Mouse (Mus musculus) erythroid progenitor cell, adult 5-6 weeks (primary cell): ENCODE measurements around the gene Mthfd1l. TPM values are rescaled to one million over a fixed set of nuclear protein-coding genes. Genes with fewer than 3 reads are reported as not detected.
"Not testable (repeated sequence)": the region's sequence is repeated elsewhere in the genome, so short reads cannot be mapped to it uniquely, and the experiment has no call there.

Experiments
- ATAC-seq: replicated peaks from 2 replicates; pipeline ENCODE4 v1.8.0; 2016; ENCODE audit warnings: moderate number of reproducible peaks, mild to moderate bottlenecking, moderate TSS enrichment, inconsistent platforms; ENCODE audit not compliant: poor library complexity, low FRiP score, severe bottlenecking
- total RNA-seq, 2 experiments: library from RNA; stranded (forward) in 1 of 2; stranded (reverse) in 1 of 2; fragments of 150-400 nt in 1 of 2; fragments of 186-747, 209-891 nt in 1 of 2; gene quantifications; 2 replicates each; pipeline versions ENCODE4 v1.2.3 to v1.2.4; 2015 to 2017; ENCODE audit warnings: low replicate concordance in 2 of 2

Gene Mthfd1l
- total RNA-seq, 2 experiments from 2014 or later = 9.6 to 55.7 TPM

DNA sequence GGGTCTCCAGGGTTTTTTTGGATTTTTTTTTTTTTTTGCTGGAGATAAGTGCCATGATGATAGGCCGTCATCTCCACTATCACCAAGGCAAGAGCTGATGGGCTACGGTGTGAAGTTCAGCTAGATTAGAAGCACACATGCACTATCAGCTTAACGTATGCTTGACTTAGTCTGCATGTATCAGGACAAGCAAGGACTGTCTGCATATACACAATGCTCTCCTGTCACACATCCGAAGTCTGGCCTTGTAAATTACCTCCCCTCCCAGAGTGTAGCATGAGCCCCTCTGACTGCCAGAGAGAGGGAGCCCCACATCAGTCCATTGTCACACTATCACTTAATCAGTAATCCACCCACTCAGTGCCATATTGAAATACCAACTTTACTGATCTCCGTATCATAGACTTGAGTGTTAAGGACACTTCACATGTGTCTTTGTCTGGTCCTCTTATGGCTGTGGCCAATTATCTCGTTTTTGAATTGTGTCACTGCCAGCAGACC is 99.0 kb downstream of the Mthfd1l start:
- ATAC-seq = no peak

GRCm38 (mm10) chr10:4072491-4072890 is 99.6 kb downstream of the Mthfd1l start:
- ATAC-seq = not testable (repeated sequence)

DNA sequence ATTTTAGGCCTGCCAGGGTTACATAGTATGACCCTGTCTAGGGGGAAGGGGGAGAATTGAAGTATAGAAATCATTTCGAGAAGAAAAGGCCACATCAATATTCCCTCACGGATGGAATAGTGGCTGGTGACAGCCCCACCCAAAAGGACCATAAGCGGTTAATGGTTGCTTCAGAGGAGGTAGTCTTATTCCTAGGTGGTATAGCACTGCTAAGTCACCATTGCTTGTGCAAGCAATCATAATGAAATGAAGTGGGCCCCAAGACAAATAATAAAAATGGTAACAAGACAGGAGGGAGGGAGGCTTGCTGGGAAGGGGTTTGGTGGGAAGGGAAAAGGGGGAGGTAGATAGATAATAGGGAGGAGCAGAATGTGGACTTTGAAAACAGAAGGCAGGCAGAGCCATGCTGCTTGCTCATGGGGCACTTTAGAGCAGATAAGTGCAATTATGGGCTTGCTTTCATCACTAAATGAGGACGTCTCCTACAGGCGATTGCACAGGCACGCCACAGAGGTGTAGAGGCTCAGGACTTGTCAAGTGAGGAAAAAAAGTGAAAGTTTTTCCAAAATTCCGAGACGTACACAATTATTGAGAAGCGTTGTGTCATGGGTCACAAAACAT is 105.4 kb downstream of the Mthfd1l start:
- no peak for ATAC-seq

GRCm38 (mm10) chr10:4078979-4079630 is 106.2 kb downstream of the Mthfd1l start:
- no peak for ATAC-seq

DNA sequence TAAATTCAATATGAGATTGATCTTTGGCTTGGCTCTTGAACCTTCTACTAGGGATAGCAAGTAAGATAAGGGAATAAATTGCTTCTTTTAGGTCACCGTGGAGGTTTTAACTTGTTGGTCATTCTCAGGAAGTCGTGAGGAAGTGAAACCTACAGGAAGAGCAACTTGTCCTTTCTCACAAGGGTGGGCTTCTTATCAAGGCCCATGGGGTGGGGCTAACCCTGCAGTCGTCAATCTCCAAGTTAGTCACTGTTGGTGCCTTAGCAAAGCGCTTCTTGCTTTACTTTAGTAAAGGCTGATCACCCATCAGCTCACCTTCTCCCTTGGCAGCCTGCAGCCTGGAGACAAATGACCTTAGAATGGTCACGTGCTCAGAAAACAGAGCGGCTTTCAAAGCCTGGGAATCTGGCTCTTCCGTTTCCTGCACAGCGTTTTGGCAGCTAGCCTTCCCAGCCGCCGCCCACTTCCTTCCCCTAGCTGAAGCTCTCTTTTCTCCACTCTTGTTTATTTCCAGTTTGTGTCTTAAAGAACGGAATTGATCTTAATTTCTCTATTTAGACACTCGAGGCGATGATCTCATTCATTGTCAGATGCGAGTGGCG is 106.8 kb downstream of the Mthfd1l start:
- no peak for ATAC-seq

DNA sequence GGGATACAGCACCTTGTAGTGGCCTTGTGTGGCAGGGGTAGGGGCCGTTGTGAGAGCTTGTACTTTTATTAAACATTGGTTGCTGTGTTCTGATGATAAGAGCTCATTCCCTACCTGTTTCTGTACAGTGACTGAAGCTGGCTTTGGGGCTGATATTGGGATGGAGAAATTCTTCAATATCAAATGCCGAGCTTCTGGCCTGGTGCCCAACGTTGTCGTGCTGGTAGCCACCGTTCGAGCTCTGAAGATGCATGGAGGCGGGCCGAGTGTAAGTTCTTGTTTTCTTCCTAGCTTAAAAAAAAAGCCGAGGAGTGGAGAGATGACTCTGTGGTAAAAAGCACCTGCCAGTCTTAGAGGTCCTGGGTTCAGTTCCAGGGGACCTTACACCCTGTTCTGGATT is 110.7 kb downstream of the Mthfd1l start:
- no peak for ATAC-seq

GRCm38 (mm10) chr10:4084907-4085306 is 112.0 kb downstream of the Mthfd1l start:
- no peak for ATAC-seq

- ATAC-seq = no peak
Measured at GRCm38 (mm10) chr10:4085363-4086141, 112.6 kb downstream of the Mthfd1l start.

GRCm38 (mm10) chr10:4087563-4087962 is 114.6 kb downstream of the Mthfd1l start:
- ATAC-seq = no peak

- ATAC-seq = no peak
Measured at GRCm38 (mm10) chr10:4088744-4089414, 116.0 kb downstream of the Mthfd1l start.

DNA sequence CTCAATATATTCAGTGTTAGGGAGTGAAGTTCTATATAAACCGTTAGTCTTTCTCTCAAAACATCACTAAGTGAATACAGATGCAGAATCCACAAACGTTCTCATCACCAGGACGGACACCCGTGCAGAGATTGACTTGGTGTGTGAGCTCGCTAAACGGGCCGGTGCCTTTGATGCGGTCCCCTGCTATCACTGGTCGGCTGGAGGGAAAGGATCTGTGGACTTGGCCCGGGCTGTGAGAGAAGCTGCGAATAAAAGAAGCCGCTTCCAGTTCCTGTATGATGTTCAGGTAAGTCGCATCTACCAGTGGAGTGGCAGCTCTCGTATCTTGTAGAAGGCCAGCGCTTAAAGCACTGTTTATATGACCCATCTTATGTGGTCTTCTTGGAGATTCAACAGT is 117.0 kb downstream of the Mthfd1l start:
- no peak for ATAC-seq

- no peak for ATAC-seq
Measured at GRCm38 (mm10) chr10:4092990-4093389, 120.1 kb downstream of the Mthfd1l start.

- no peak for ATAC-seq
Measured at GRCm38 (mm10) chr10:4094093-4094817, 121.3 kb downstream of the Mthfd1l start.

- ATAC-seq = no peak
Measured at GRCm38 (mm10) chr10:4096151-4096550, 123.2 kb downstream of the Mthfd1l start.

GRCm38 (mm10) chr10:4100007-4100406 is 127.1 kb downstream of the Mthfd1l start:
- no peak for ATAC-seq

GRCm38 (mm10) chr10:4105676-4106528 is 133.0 kb downstream of the Mthfd1l start:
- no peak for ATAC-seq

- no peak for ATAC-seq
Measured at GRCm38 (mm10) chr10:4107661-4108338, 134.9 kb downstream of the Mthfd1l start.

DNA sequence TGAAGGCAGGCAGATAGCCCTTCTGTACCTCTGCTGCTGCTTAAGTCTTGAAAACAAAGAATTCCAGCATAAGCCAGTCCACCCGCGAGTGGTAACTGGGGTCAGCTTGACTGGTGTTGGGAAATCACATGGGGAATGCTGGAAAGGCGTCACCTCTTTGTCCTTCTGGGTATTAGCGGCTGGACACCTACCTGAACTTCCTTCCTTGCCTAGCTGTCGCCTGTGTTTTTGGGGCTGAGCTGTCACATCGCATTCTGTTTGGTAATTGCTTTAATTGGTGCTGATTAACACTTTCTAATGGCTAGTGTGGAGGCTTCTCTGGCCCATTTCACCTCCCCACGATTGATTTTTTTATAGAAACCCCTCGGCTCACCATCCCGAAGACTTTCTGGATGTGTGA is 135.5 kb downstream of the Mthfd1l start:
- no peak for ATAC-seq
